Mouse (Mus musculus): ENCODE measurements around the gene Rbms3.

DNA sequence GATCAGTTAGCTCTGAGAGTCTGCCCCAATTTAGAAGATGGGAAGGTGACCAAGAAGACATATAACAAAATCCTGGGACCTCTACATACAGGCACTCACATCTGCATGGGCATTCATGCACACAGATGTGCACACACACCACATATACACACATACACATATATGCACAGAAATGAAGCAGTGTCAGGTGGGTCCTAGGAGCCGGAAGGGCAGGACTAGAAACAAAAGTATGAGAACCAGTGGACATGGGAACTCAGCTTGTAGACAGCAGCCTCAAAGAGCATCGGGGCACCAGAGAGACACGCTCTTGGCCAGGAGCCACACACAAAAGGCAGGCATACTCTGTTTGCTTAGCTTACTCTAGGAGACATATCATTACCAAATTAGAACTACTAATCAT is 310.4 kb downstream of the Rbms3 start:
- TF ChIP-seq CTCF (IDR thresholded peaks at IDR 0.05; ENCODE audit: extremely low read depth, insufficient read depth, low read length) (no peak), POLR2A (IDR thresholded peaks at IDR 0.05; ENCODE audit: extremely low read depth, insufficient read depth, low read length) (no peak)

All from cortical plate, adult 2 months (tissue).